Mouse (Mus musculus) bone marrow macrophage, adult 2 months (primary cell): ENCODE measurements around the gene Gm49711.

Experiments used
- CTCF ChIP-seq: IDR thresholded peaks from 2 replicates; pipeline ENCODE4 v1.5.1; 2012; ENCODE audit warnings: low read depth, mild to moderate bottlenecking, low read length, moderate library complexity
- POLR2A ChIP-seq: IDR thresholded peaks from 2 replicates; pipeline ENCODE4 v1.6.1; 2012; ENCODE audit warnings: mild to moderate bottlenecking, low read depth, low read length, borderline replicate concordance

DNA sequence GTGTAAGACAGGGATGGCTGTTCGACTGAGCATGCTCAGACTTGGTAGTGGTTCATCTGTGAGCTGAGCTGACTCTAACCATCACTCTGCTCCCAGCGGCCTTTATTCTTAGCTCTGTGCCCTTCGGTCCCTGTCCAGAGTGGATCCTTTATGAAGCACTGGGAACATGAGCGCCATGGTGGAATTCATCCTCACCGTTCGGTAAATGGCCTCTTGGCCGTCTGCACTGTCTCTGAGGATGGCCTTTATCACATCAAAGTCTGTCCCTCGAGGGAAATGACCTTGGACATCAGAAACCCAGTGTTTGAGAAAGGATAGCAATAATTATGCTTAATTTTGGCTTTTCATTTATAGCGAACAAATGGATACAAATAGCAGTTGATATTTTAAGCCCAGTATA lies 82.2 kb downstream of the Gm49711 start:
- TF ChIP-seq POLR2A (no peak), CTCF (no peak)
